Mouse (Mus musculus) spleen, postnatal 14 days (tissue): ENCODE measurements at regions not wholly inside any gene's neighbourhood (a gene's known extent, or its start where the extent isn't known, plus 50 kb on each side); places are given as distances from the start of the nearest gene placed in this dataset.

Experiments used
- DNase-seq, 2 experiments: peaks; one replicate each; pipeline ENCODE4 v3.0.0; 2021 to 2022; ENCODE audit warnings: low spot score in 2 of 2

DNA sequence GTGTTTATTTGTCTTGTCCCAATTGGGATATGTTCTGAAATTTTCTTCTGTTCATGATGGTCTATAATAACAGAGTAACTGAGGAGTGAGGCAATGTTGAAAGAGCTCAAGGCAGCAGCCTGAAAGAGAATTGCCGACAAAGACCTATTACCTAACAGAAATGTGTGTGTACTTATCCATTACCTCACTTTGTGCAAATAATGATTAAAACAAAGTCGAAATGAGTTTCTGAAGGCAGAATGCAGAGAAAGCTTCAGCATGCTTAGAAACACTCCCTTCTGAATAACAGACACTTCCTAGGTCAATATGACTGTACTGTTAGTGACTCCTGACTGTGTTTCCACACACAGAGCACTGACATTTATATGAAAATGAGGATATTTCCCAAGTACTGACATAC lies 63.0 kb downstream of the Kbtbd8 start:
- no peak for DNase-seq

GRCm38 (mm10) chr6:95182238-95182637 lies 65.2 kb downstream of the Kbtbd8 start:
- DNase-seq, result no peak

DNA sequence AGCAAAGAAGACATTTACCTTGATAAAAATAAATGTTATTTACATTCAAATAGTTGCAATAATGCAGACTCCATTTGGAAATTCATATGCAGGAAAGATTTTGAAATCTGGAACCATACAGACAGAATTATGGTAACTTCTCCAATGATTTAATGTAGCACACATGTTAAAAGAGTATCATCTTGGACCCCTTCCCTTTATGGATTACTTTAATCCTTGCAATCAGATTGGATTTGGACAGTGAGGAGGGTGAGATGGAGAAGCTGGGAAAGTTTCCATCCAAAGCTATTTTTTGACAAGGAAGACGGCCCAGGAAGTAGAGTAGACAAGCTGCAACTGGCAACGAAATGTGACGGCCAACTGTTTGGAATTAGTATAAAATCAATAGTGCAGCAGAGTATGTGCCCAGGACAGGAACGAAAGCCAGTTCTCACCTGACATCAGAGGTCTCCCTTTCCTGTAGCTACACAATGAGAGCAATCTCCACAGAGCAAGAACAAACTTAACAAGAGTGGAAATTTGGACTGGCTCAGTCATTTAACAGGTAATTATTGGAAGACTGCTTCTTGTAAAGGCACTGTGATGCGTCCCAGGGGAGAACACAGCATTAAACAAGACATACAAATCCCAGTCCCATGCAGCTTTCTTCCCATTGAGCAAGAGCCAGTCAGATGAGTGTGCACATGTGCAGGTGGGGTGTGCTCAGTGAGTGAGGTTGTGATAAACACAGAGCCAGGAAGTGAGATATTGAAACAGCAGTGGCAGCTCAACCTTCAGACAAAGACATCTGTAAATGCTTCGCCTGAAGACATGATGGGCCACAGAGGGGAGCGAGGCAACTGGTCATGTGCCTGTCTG lies 68.3 kb downstream of the Kbtbd8 start:
- DNase-seq, result no peak

DNA sequence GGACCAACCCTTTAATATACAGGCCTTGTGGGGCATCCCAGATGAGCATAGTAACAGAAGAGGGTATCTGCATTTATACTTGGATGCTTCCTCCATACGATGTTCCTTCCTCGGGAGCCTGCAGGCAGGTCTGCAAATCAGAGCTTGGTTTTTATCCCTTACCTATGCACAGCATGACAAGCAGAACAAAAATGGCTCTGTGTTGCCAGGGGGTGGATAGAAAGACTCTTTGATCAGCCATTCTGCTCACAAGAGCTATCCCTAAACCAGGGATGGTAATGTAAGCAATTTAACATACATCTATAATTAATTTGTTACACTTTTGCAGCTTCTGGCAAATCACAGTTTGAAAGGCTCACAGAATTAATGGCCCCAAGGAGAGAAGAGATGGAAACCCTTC lies 79.6 kb downstream of the Kbtbd8 start:
- no peak for DNase-seq

DNA sequence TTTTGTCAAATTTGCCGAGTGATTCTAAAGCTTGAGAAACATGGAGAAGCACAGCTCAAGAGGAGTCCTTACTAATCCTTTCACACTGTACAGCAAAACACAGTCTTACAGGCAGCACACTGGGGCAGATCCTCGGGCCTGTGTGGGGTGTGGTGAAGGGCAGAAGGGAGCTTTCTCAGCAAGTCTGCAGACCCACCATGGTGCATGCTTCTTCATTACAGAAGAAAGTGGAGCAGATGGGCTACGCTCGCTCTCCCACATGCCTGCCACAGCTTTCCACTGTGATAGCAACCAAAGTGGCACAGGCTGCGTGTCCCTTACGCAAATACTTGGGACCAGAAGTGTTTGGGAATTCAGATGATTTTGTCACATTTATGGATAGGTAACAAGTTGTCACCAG lies 81.6 kb downstream of the Kbtbd8 start:
- no peak for DNase-seq

DNA sequence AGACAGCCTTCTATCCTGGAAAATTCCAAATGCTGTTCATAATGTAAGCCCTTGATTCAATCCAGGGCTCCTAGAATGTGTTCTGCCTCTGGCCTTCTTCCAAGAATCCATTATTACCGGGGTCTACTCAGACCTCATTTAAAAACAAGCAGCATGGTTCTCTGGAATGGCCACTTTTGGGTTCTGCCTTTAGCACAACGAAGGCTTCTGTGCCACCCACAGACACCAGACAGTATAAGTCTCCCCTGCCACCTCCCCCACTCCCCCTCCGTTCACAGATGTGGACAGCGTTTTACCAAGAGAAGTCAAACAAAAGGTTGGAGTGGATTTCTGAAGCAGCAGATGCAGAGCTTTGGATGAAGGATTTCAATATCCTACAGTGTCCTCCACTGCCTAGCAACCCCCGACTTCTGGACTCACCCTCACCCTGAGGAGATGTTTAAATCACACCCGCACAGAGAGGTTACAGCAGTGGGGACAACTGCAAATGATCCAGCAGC lies 85.3 kb downstream of the Kbtbd8 start:
- DNase-seq, result no peak

GRCm38 (mm10) chr6:95202978-95203377 lies 85.9 kb downstream of the Kbtbd8 start:
- DNase-seq, result no peak

- DNase-seq, result no peak
These were observed 87.2 kb downstream of the Kbtbd8 start for GRCm38 (mm10) chr6:95204231-95204630.

DNA sequence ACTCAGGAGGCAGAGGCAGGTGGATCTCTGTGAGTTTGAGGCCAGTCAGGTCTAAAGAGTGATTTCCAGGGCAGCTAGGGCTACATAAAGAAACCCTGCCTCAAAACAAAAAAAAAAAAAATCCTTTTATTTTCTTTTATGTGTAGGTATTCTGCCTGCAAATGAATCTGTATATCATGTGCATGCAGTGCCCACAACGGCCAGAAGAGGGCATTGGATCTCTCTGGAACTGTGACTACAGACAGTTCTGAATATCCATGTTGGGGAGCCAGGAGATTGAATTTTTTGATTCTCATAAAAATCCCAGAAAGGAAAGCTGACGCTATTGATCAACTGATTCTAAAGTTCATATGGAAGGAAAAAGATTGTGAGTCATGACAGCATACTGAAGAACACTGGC lies 90.0 kb downstream of the Kbtbd8 start:
- DNase-seq, result no peak

- no peak for DNase-seq
These were observed 100.4 kb downstream of the Kbtbd8 start for GRCm38 (mm10) chr6:95217431-95217830.

GRCm38 (mm10) chr6:95218830-95219229 lies 101.8 kb downstream of the Kbtbd8 start:
- DNase-seq, result no peak

DNA sequence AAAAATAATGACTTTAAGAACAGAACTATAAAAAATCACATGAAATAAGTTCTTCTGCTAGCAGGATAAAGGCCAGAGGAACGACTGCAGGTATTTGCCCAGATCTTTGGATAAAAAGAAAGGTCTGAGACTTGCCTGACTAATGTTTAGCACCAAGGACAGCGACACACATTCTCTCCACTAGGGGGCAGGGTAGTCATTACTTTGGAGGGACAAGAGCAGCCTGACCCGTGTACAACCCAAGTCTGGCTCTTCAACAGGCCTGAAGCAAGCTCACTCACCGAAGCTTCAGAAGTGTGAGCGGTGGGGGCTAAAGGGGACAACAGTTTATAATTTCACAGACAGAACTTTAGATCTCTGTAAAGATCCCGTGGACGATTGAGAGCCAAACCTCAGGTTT lies 98.4 kb upstream of the Gm10234 start:
- DNase-seq, result peak; percentile 11 to 52

- no peak for DNase-seq
These were observed 92.0 kb upstream of the Gm10234 start for GRCm38 (mm10) chr6:95229885-95230284.

GRCm38 (mm10) chr6:95234712-95235111 lies 87.2 kb upstream of the Gm10234 start:
- no peak for DNase-seq

- DNase-seq, result no peak
These were observed 78.3 kb upstream of the Gm10234 start for GRCm38 (mm10) chr6:95243657-95244056.

GRCm38 (mm10) chr6:95244911-95245310 lies 77.0 kb upstream of the Gm10234 start:
- no peak for DNase-seq

- DNase-seq, result no peak
These were observed 65.6 kb upstream of the Gm10234 start for GRCm38 (mm10) chr6:95256303-95256702.

DNA sequence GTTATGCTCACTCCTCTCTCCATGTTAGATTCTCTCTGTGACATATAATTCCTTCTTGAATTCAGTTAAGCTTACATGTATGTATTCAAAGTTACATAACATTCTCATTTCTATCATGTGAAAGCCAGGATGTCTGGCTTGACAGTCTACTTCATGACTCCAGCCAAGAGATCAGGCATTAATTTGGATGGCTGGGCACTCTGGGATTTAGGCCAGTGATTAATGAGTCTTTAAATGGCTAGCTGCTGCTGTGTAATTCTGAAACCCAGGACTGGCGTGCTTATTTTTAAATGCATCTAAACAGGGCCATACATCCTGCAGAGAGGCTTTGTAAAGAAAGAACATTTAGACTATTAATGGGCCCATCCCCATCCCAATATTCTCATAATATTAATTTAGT lies 60.9 kb upstream of the Gm10234 start:
- no peak for DNase-seq

DNA sequence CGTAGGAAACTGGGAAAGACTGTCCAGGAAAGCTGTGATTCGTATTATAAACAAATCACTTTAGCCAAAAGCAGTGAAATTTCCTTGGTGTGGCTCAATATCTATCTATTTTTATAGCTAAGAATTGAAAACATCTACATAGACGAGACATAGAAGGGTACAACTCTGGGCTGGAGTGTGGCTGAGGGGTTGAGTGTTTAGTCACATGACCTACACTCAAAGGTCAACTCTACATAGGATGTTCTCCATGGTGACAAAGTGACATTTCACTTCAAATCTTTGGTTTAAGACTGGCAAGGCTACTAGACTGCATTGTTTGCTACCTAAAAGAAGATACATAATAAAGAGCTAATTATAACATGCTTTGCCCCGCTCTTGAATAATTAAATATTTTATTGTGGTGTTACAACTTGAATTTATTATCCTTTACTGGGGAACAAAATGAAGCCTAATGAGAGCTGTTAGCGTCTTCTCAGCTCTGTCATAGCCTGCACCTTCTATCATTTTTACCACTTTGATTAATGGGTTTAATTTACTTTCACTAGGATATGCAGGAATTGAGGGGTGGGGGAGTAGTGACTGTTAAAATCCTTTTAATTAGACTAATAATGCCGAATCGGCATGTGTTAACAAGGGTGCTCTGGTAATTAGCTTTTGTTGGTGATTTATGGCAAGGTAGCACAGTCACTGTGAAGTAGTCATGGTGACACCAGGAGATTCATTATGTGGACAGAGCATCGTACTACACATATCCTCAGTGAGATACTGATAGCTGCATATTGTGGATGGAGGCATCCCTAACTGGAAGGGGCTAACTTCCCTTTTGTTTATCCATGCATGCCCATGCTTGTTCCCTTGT lies 57.7 kb upstream of the Gm10234 start:
- DNase-seq, result no peak

DNA sequence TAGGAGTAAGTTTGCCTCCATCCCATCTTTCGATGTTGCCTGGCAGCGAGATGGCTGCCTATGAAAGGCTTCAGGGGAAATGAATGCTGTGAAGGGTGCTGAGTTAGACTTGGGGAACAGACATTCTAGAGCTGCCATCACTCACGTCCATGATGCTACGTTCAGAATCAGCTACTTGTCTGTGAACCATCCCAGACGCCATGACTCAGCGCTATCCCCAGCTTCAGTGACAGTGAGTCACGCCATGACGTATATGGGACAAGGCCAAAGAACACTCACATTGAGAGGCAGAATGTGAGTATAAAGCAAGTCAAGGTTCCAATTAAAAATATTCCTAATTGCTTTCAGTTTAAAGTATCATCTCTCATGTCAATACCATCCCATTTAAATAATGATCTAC lies 52.4 kb upstream of the Gm10234 start:
- no peak for DNase-seq
